Mouse (Mus musculus) retina, adult 2 months (tissue): ENCODE data around the gene Ror2.

Experiments
- DNase-seq: peaks from one replicate; pipeline ENCODE4 v3.0.0-alpha.2; 2012; ENCODE audit warnings: low read depth, low spot score

Ror2 gene

GRCm38 (mm10) chr13:53140298-53140697, 145.6 kb downstream of the Ror2 start:
- no peak for DNase-seq

GRCm38 (mm10) chr13:53130567-53130966, 155.4 kb downstream of the Ror2 start:
- DNase-seq: no peak

GRCm38 (mm10) chr13:53130032-53130431, 155.9 kb downstream of the Ror2 start:
- no peak for DNase-seq

GRCm38 (mm10) chr13:53125627-53126026, 160.3 kb downstream of the Ror2 start:
- DNase-seq: no peak

DNA sequence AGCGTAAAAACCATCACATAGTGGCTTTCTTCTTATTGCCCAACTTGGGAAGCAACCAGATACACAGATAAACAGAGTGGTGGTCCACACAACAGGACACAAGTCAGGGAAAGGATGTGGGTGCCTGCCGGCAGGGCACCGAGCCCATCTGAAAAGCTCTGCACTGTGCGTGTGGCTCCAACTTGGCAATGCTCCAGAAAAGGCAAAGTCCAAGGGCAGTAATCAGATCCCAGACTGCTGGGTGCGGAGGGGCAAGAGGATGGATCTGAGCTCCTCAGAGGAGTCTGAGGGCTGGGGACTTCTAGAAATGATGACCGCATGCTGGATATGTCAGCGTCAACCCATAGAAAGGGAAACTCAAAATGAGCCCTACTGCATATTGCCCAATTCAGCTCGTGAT, 163.8 kb downstream of the Ror2 start:
- DNase-seq: no peak

GRCm38 (mm10) chr13:53120906-53121305, 165.0 kb downstream of the Ror2 start:
- no peak for DNase-seq

DNA sequence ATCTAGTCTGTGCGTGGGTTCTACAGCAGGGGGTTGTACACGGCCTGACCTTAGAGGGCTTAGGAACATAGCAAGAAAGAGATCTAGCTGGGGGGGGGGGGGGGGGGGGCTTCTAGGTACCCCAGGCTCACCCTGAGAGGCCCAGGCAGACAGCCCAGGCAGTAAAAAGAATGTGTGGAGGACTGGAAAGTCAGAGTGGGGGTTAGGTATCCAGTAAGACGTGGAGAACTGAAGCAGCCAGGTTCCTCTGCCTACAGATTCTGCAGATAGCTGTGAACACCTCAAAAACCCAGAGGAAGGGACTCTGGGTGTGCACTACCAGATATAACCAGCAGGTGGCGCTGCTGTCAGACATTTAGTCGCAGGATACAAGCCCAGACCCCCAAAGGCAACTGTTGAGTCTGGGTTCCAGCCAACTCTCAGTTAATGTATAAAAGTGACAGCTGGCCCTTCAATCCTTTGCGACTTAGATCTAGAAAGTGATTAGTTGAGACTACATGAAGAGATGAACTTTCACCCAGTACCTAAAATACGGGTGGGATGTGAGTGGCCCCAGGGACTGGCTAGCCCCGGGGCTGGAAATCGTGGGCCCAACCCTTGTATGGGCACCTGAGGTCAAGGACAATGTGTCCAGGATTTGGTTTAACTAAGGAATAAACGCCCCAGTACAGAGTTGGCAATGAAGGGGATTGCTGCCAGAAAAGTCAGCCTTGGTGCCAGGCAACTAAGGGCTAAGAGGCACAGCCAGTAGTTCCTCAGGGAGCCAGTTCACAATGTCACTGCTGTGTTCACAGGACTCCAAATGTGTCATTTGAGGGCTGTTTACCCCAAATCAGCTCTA, 166.1 kb downstream of the Ror2 start:
- peak; percentile 25 for DNase-seq

DNA sequence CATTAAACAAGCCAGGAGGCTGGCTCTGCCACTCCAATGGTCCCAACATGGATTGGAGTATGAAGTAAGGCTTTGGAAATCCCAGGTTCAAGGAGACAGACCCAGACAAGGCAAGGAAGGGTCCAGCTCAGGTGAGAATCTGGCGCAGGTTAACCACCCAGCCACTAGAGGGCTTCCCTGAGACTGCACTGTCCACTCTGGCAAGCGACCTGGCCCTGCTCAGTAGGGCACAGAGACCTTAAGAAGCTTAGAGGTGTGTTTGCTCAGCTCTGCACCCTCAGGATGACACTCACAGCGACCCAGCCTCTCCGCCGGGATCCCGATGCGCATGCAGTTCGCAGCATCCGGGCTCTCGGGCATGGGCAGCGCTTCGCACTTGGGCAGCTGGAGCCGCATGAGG, 167.5 kb downstream of the Ror2 start:
- DNase-seq: no peak

GRCm38 (mm10) chr13:53117921-53118320, 168.0 kb downstream of the Ror2 start:
- DNase-seq: no peak

DNA sequence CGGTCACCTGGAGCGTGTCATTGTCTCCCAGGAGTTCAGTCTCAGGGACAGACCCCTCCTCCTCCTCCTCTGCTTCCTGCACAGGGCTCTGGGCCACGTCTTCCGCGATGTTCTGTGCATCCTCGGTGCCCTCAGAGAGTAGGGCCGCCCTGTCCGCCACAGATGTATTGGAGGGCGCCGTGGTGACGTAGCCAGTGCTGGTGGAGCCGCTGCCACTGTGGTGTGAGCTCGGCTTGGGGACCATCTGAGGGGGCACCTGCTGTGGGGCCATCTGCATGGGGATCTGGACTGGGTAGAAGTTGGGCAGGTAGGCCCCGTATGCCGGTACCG, 175.7 kb downstream of the Ror2 start:
- no peak for DNase-seq

DNA sequence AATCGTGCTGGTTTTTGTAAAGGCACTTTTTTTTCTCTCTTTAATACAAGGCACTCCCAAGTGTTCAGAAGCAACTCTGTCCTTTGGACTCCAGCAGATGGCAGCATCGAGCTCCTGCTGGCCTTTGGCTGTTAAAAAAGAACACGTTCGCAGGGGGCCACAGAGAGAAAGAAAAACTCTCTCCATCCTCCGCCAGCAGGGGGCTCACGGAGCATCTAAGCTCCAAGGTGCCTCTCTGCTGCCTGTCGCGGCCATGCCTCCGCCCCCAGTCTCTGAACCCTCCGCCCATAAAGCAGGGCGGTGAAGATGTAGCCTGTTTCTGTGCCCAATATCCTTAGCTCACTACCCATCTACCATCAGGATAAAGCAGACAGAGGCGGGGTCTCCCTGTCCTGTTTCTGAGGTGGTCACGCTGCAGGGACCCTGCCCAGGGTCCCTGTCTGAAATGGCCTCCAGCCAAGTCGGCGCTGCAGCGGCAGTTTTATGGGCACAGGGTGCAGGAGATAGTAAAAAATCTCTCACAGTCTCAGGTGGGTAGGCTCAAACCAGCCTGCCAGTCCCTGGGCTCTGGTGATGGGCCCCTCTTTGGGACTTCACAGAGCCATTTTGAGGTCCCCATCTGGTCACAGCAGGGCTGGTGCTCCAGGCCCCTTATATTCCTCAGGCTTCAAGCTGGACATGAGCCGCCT, 176.2 kb downstream of the Ror2 start:
- peak; percentile 69 for DNase-seq

- no peak for DNase-seq
Measured at GRCm38 (mm10) chr13:53106676-53107075, 179.2 kb downstream of the Ror2 start.

- DNase-seq: no peak
Measured at GRCm38 (mm10) chr13:53099771-53100682, 185.9 kb downstream of the Ror2 start.

DNA sequence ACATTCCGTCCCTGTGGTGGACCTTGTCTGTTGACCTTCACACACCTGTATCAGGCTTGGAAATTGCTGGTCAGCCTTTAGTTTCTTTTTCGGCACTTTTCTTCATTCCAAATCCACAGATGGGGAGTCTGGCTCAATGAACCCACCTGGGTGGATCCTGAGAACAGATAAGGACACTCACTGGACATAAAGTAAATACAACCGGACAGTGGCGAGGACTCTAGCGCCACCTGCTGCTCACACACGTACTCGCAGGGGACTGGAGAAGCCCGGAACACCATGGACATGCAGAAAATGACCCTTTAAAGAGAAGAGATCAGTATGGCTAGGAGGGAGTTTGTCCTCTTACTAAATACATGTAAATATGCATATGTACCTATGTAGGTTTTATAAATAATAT, 189.3 kb downstream of the Ror2 start:
- peak; percentile 22 for DNase-seq

DNA sequence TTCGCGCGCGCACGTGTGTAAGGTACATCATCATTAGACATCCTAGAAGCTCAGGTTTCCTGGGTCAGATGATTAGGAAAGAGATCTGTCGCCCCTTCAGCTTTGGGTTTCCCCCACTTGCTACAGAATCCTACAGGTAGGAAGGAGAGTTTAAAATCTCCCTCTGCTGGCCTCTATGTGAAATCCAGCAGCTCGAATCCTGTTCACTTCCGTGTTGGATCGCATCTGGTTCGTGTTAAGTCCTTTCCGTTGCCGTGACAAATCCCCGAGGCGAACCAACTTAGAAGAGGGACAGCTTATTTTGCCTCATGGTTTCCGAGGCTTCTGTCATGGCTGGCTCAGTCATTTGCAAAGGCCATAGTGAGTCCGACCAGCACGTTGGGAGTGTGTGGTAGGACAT, 190.7 kb downstream of the Ror2 start:
- no peak for DNase-seq

DNA sequence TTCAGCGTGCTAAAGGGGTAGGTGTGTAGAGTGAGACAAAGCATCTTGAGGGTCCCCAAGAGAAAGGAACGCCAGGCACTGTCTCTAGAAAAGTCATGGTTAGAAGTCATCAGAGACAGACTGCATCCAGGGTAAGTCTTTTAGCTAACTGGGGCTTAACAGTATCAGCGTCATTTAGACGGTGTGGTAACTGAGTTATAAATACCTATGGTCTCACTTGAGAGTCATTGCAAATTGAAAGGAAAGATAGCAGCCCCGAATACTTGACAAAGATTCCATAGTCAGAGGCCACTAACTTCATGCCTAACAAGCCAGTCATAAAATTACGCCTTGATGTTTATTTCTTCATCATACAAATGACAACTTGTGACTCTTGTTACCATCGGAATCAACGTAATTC, 191.3 kb downstream of the Ror2 start:
- DNase-seq: no peak

- no peak for DNase-seq
Measured at GRCm38 (mm10) chr13:53093407-53093806, 192.5 kb downstream of the Ror2 start.

DNA sequence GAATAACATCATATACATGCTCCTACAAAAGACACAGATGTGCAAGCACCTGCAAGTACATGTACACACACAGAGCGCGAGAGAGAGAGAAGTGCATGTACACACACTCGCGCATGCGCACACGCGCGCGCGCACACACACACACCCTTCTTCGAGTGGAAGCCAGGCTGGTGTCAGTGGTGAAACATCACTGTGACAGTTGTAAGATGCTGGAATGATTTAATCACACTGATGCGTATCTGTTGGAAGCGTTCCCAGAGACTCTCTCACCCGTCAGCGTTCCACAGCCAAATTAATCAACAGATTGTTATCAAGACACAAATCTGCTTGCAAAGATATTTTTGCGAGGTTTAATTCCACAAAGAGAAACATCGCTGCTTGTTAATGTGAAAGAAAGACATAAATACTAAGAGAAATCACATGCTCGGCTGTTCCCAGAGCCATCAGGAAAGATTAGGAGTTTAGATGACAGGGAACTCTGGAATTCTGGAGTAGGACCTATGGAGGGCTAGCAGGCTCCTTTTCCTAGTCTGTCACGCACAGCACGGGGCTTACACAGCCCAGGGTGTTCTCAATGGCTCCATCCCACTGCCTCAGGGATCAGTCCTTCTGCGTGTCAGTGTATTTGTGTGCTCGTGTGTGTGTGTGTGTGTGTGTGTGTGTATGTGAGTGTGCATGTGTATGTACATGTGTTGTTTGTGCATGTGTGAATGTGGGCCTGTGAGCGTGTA, 199.2 kb downstream of the Ror2 start:
- DNase-seq: no peak

- DNase-seq: no peak
Measured at GRCm38 (mm10) chr13:53081846-53082245, 204.1 kb downstream of the Ror2 start.

DNA sequence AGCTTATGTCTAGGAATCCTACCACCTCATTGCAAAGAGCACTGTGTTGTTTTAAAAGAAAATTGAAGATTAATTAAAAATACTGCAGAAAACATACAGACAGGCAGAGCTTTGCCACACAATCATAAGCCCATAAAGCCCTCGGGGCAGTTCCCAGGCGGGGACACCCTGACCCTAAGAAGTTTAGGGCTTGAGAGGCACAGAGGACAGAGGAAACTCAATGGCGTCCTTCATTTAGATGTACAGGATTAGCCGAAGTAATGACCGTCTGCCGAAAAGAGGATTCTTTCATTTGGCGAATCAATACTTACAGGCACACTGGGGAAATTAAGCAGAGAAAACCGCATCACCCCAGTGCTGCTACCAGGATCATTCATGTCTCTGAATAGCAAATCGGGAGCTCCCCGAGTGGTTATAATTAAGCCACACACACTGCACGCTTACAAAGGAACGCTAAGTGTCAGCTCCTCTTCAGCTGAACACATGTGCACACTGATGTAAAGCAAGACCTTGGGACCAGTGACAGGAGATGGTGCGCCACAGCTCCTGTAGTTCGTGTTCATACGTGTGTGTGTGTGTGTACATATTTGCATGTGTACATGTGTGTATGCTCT, 208.1 kb downstream of the Ror2 start:
- no peak for DNase-seq

DNA sequence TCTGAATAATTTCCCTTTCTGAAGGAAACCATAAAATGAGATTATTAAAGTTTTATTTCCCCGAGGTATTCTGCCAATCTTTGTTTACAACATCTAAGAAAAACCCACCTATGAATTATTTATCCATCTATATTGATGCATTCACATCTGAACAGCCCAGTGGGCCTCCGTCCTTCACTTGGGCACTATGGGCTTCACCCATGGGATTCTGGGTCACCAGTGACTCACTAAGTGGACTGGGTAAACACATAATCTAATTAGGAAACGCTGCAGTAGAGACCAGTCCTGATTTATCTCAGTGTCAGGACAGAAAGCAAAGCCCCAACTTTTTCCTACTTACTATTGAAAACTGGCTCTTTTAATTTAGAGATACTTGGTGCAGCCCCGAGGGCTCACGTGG, 210.9 kb downstream of the Ror2 start:
- DNase-seq: no peak
